Mouse (Mus musculus) thymus, postnatal 25 days (tissue): Measurements from ENCODE around the gene Pon1.

Experiments
- DNase-seq: peaks from one replicate; pipeline ENCODE4 v3.0.0; 2022

Pon1 gene

GRCm38 (mm10) chr6:5120229-5120628 lies 73.5 kb downstream of the Pon1 start:
- DNase-seq: no peak

- DNase-seq: no peak
Observed at GRCm38 (mm10) chr6:5119181-5119910, 74.4 kb downstream of the Pon1 start.
